Mouse (Mus musculus): ENCODE measurements at regions not wholly inside any gene's neighbourhood (a gene's known extent, or its start where the extent isn't known, plus 50 kb on each side); places are given as distances from the start of the nearest gene placed in this dataset.

- no peak for DNase-seq
Measured at GRCm38 (mm10) chr6:111911997-111912396, 361.6 kb upstream of the Lmcd1 start.

GRCm38 (mm10) chr6:111913771-111914405 is 359.7 kb upstream of the Lmcd1 start:
- DNase-seq: no peak

GRCm38 (mm10) chr6:111917248-111917721 is 356.3 kb upstream of the Lmcd1 start:
- no peak for DNase-seq

- DNase-seq: no peak
Measured at GRCm38 (mm10) chr6:111917868-111918597, 355.5 kb upstream of the Lmcd1 start.

GRCm38 (mm10) chr6:111932596-111932995 is 341.0 kb upstream of the Lmcd1 start:
- no peak for DNase-seq

- no peak for DNase-seq
Measured at GRCm38 (mm10) chr6:111954401-111954800, 319.2 kb upstream of the Lmcd1 start.

- no peak for DNase-seq
Measured at GRCm38 (mm10) chr6:111965766-111966165, 307.8 kb upstream of the Lmcd1 start.

GRCm38 (mm10) chr6:111985452-111985851 is 288.1 kb upstream of the Lmcd1 start:
- DNase-seq: no peak

- no peak for DNase-seq
Measured at GRCm38 (mm10) chr6:111995823-111996222, 277.7 kb upstream of the Lmcd1 start.

GRCm38 (mm10) chr6:112003784-112004471 is 269.6 kb upstream of the Lmcd1 start:
- no peak for DNase-seq

- no peak for DNase-seq
Measured at GRCm38 (mm10) chr6:112026261-112027205, 247.0 kb upstream of the Lmcd1 start.

GRCm38 (mm10) chr6:112050548-112051184 is 222.9 kb upstream of the Lmcd1 start:
- peak; percentile 7 to 16 for DNase-seq

- DNase-seq: no peak
Measured at GRCm38 (mm10) chr6:112052193-112052592, 221.4 kb upstream of the Lmcd1 start.

- DNase-seq: no peak
Measured at GRCm38 (mm10) chr6:112057895-112058294, 215.7 kb upstream of the Lmcd1 start.

- DNase-seq: no peak
Measured at GRCm38 (mm10) chr6:112062956-112063355, 210.6 kb upstream of the Lmcd1 start.

GRCm38 (mm10) chr6:112090597-112090996 is 183.0 kb upstream of the Lmcd1 start:
- no peak for DNase-seq

GRCm38 (mm10) chr6:112091125-112091763 is 182.3 kb upstream of the Lmcd1 start:
- peak; percentile 43 to 60 for DNase-seq

- DNase-seq: no peak
Measured at GRCm38 (mm10) chr6:112093300-112093699, 180.3 kb upstream of the Lmcd1 start.

- DNase-seq: no peak
Measured at GRCm38 (mm10) chr6:112097699-112098098, 175.9 kb upstream of the Lmcd1 start.

GRCm38 (mm10) chr6:112108651-112109050 is 164.9 kb upstream of the Lmcd1 start:
- DNase-seq: peak; percentile 6 to 17

GRCm38 (mm10) chr6:112119180-112119579 is 154.4 kb upstream of the Lmcd1 start:
- no peak for DNase-seq

All from cerebellum, postnatal 36 days (tissue).